Mouse (Mus musculus): Measurements from ENCODE around the gene Lama4.

Lama4 gene

DNA sequence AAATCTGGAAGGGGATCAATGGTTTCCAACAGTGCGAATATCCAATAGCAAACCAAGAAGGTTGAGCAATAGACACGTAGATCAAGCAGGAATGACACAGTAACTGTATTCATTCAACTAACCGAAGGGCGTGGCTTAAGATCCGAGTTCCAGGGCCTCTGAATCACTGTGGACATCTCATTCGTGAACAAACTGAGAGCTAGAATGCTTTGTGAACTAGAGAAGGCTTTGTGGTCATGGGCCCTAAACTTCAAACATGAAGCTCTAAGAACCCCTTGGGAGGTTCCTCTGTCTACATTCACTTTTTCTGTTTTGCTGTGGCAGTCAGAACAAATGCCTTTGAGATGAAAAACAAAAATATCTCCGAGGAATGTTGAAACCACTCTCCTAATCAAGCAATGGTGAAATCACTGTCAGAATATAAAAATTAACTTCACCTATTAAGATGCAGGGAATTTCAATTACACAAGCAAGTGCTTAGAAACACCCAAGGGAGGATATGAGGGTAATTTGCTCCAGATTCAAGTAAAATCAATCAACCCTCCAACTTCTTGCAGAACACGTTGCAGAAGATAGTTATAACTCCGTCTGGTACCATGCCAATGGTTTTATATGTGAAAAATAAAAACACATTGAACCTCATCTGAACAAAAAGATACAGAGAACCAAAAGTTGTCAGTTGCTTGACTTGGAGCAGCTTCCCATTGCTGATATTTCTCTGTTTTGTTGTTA, 29.6 kb downstream of the Lama4 start:
- no peak for DNase-seq

DNA sequence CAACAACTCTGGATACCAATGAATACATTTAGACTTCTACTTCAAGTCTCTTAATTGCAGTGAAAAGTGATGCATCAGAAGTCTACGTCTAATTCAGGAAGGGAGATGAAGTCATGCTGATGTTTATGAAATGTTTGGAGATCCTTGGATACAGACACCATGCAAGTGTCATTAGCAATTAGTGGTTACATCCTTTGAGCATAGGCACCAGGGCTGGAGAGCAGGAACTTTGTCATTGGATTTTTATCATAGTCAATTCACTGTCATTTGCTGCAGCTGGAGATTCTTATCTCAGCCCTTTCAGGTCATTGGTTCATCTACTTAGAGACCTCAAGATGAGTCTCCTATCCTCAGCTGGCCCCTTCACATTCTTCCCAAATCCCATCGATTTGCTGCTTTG, 30.6 kb downstream of the Lama4 start:
- no peak for DNase-seq

DNA sequence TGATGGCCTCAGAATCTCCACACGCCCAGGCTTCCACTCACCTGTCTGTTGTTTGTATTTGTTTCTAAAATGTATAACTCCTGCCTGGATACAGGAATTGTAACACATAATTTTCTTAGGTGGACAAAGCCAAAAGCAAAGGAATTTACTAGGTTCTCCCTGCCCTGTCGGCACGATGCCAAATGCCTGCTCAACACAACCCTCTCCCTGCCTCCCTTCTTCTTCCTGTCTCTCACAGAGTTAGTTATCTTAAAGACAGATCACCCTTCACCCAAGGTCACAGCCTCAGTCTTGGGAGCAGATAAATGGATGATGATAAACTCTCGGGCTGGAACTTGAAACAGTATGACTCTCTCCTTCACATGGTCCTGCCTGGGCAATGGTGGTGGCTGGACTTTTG, 35.6 kb downstream of the Lama4 start:
- no peak for DNase-seq

DNA sequence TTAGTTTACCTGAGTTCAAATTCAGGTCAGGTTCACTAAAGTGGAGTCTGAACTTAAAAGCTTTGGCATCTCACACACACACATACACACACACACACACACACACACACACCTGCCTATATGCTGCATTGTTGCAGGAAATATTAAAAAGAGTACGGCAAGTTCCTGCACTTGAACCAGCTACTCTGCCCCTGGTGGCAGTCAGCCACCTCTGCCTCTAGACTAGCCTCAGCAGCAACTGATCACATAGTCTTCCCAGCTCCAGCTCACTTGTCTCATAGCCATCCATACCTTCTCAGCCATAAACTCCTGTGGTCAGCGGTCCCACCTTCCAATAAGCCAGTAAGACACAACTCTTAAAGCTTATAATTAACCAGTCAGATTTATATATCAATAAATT, 37.2 kb downstream of the Lama4 start:
- DNase-seq = no peak

DNA sequence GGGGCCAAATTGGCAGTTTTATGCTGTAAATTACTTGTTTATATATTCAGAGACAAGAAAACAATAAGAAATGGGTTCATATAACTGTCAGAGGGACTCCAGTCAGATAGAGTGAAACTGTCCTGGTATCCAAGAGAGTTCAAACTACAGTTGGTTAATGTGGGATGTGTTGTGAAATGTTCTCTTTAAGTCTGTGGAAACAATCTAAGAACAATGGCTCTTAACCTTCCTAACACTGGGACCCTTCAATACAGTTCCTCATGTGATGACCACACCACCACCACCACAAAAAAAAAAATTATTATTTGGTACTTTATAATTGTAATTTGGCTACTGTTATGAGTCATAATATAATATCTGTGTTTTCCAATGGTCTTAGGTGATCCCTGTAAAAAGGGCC, 38.2 kb downstream of the Lama4 start:
- DNase-seq = no peak

DNA sequence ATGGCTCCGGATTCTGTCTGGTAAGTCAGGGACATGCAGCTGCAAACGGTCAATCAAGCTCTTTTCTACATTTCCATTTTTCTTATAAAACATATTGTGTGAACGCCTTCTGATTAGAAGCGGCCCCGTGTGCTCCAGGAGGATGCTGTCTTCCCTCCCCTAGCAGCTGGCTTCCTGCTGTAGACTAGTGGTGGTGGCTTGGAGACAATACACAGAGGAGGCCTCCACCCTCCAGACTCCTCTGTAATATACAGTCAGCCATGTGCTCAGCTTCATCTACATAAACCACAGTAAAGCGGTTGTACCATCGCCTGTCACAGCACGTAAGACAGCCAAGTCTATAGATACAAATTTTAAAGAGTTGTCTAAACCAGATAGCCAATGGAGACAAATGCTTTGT, 40.2 kb downstream of the Lama4 start:
- no peak for DNase-seq

DNA sequence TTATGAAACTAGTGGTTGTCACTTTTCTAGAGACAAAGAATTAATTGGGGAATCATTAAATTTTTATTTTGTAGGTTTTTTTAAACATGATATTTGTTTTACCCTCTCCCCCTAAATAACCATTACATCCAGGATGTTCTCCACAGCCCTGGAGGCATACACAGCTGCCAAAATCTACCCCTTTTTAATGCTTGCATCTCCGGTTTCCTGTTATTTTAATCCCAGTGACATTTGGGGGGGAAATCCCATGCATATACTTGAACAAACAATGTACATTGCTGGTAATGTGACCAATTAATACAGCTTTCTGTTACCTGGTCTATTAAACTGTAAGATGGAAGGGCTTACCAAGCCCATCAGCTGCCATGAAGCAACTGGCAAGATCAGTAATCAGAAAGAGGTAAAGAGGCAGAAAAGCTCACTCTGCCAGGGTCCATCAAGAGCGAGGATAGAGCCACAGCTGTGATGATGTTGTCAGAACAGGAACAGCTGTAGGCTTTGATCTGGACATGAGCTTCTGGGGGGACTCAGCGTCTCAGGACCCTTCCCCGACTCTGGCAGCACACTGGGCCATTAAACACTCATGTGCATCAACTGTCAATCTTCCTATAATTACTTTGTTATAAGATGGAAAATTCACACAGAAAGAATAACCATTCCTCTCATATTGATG, 41.3 kb downstream of the Lama4 start:
- DNase-seq = no peak

DNA sequence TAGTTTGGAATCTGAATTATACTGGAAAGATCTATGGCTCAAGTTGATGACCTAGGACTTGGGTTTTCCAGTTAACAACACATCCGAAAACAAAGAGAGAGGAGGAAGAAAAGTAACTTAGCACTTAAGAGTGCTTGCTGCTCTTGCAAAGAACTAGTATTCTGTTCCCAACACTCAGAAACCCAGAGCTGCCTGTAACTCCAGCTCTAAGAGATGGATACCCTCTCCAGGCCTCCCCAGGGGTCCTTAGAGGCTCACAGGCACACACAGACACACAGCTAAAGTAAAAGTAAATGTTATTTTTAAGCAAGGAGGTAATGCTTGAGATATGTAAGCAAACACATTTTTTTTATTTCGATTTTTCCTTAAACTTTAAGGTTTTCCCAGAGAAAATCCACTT, 49.5 kb downstream of the Lama4 start:
- DNase-seq = no peak

DNA sequence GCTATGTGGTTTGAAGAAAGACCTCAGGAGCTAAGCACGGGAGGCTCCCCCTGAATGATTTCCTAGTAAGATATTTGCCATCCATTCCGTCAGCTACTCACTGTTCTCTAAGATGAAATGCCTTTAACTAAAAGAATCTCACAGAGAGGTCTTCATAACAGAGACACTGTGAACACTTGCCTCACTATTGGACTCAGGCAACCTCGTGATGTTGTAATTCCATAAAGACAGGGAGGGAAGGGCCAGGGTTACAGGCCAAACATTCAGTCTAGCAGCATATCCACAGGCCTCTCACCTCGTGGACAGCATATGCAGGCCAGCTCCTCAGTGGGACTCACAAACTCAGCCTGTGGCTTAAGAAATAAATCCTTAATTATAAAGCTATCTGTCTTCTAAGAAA, 52.7 kb downstream of the Lama4 start:
- no peak for DNase-seq

DNA sequence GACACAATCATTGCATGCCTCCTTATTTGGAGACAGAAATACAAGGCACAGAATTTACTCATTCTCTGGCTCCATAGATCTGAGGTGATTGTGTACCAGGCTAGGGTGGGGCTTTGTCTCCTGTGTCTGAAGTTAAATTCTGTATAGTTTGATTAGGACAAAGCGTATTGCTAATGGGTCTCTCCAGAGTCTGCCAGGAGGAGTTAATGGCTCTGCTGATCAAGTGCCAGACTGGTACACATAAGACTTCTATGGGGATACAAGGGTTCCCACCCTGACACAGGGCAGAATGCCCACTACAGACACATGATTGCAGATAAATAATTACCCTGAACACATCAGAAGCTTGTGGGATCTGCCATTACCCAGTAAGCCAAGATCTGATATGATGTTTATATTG, 53.3 kb downstream of the Lama4 start:
- no peak for DNase-seq

DNA sequence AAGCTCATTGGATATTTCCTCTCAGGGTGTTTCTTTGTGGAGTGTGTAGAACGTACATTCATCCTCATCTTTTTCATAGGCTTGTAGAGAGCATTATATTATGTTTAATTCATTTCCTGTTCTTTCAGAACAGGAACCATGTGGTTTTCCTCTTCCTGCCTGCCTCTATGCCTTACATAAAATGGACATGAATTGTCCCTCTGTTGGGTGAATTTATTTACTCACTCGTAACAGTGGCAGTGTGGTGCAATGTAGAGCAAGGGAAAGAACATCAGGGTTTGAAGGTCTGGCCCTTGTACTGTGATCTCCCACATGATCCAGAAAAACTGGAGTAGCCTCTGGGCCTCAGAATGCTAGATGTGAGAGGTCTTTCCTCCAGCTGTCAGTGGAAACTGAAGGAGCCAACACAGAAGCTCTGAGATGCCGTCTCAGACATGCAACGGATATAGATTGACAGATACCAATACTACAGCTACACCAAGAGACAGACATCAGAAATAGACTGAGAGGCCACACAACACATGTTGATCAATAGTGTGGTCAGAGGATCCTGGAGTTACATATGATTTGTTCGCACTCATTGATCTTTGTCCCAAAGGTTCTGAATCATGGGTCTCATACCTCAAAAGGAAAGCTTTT, 58.4 kb downstream of the Lama4 start:
- DNase-seq = no peak

DNA sequence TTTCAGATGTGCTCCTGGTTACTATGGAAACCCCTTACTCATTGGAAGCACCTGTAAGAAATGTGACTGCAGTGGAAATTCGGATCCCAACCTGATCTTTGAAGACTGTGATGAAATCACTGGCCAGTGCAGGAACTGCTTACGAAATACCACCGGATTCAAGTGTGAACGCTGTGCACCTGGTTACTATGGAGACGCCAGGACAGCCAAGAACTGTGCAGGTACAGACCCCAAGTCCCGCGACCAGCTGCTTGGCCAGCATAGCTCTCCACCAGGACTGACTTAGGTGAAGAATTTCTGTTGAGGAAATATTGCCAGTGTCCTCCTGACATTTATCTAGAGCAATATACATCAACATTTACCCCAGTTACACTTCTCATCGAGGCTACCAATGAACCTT, 61.2 kb downstream of the Lama4 start:
- DNase-seq = no peak

DNA sequence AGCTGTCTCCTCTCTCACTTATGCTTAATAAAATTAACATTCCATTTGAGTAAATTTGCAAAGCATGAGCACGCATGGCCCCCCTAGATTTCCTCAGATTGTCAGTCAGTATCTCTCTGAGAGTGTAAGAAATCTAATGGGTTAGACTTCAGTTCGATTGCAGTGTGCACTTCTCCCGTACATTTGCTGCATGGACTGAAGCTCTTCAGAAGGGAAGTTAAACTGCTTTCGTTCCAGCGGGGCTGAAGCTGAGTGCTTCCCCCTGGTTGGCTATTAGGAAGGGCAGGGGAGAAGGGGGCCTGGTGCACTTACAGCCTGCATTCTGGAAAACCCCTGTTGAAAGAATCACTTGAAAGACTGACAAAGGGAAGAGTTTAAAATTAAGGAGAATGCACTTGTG, 61.7 kb downstream of the Lama4 start:
- no peak for DNase-seq

DNA sequence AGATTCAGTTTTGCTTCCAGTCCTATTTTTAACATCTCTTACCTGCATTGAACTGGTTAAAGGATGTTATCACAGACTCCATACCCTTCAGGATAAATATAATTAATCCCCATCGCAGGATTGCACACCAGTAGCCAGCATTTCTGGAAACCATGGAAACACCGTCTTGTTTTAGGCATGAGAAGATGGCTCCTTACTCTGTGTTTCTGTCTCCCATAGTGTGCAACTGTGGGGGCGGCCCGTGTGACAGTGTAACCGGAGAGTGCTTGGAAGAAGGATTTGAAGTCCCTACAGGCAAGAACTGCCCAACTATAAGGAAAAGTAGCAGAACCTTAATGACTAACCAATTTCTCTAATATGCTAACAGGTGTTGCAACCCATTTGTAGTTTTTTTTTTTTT, 63.1 kb downstream of the Lama4 start:
- no peak for DNase-seq

DNA sequence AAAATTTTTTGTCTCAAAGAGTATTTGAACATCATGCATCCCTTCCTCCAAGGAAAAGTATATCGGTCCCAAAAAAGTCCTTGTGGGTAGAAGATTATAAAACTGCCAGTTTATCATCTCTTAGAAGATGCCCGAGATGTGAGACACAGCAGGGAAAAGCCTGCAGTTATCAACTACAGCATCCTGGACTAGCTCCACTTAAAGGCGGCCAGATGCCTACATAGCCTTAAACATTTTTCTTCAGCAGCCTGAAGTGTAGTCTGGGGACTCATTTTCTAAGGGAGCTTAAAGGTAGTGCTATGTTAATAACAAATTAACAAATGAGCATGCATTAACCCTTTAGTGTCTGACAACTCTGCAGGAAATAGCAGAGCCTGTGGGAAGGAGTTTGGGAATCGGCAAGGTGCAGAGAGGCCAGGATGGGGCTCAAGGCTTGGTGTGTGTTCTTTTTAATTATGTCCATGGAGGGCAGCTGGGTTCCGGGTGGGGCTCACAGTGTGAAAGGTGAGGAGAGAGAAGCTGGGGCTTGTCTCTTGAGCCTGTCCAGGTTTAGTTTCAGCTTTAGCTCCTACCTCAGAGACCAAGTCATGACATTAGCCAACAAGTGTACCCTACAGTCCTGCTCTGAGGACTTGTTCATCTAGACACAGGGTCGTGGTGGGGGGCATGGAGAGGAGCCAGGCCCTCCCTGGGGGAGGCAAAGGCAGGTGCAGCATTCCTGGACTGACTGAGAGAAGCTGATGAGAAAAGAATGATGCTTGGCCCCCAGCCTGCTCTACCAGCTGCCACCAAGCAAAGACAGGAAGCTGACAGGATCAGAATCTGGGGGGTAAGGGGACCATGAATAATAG, 64.2 kb downstream of the Lama4 start:
- DNase-seq = no peak

DNA sequence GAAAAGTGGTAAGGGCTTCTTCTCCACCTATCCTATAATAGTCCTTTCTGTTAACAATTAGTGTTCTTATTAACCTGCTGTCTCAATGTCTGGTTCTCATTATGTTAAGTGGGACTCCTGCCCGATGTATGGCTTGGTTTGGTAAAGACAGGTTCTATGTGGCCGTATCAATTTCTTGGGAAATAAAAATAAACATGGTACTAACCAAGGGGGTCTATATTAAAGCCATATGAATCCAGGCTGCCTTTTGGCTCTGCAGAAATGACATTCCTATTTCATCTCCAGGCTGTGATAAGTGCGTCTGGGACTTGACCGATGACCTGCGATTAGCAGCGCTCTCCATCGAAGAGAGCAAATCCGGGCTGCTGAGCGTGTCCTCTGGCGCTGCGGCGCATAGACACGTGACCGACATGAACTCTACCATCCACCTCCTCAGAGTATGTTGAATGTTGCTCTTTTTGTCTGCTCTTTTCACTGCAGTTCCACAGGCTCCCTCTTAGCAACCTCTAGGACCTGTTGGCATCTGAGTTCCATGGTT, 64.9 kb downstream of the Lama4 start:
- no peak for DNase-seq

DNA sequence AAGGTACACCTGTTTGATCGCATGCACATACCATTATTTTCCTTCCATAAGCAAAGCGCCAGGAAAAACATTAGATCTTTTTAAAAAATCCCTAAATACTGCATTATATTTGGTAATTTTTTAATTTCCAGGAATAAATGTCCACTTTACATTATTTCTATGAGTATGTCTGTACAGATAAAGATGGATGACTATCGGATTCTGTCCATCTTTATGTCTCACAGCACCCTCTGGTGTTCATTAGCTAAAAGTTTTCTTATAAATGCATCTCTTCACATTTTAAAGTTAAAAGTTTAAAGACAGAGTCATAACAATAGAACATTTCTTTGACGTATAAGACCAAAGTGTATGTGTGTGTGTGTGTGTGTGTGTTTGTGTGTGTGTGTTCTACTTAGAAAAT, 74.2 kb downstream of the Lama4 start:
- peak; percentile 1 for DNase-seq

DNA sequence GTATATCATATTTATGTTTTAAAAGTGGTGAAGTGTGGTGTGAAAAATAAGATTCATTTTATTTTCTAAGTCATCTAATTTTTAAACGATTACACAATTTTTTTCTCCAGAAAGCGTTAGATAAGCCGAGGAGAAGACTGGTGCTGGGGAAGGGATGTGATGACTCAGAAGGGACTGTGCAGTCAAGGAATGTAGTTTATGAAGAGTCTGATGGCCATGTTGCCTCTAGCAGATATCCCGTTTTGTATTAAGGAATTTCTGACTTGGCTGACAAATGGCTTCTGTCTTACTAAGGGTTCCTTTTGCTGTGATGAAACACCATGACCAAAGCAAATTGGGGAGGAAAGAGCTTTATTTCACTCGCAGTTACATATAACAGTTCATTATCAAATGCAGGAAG, 74.7 kb downstream of the Lama4 start:
- no peak for DNase-seq

DNA sequence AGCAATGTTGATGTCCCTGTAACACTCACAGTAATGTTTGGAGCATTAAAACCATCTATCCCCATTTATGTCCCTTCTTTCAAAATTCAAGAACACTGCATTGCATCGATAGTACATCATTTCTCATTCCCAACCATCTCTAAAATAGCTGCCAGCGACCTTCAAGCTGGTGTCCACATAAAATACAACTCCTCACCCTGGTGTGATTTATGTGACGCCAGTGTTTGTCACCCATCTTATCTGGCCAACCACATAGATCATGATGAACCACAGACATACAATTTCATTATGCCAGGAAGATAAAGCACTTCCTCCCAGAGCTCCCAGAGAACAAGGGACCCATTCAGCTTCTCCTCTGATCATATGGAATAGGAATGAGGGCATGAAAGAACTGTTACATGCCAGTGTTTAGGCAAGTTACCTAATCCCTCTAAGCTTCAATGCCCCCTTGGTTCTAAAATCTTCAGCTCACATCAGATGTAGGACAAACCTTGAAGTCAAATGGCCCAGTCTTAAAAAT, 79.2 kb downstream of the Lama4 start:
- DNase-seq = no peak

DNA sequence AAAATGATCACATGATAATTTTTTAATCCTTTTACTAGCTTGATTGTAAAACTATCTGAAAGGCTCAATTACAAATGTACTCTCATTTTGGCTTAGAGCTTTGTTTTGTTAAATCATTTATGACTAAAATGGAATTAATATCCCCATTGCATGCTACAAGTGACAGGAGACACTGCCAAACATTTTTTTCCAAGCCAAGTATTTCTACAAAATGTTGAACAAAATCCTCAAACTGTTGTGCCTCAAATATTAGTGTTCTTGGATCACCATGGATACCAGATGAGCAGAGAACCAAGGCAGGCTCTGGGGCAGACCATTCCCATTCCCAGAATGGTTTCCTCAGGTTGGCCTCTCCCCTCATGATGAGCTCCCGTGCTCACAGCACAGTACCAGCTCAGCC, 79.8 kb downstream of the Lama4 start:
- DNase-seq = no peak

DNA sequence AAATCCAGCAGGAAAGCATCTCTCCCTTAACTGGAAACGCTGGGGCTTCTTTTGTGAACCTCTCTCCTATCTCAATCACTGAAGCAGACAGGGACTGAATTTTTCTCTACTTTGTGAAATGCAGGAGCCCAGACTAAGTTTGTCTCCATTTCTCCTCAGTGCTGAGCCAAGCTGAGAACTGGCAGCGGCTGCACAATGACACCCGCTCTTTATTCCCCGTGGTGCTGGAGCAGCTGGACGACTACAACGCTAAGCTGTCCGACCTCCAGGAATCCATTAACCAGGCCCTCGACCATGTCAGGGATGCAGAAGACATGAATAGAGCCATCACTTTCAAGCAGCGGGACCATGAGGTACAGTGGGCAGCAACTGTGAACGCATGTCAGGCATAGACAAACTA, 82.5 kb downstream of the Lama4 start:
- DNase-seq = no peak

DNA sequence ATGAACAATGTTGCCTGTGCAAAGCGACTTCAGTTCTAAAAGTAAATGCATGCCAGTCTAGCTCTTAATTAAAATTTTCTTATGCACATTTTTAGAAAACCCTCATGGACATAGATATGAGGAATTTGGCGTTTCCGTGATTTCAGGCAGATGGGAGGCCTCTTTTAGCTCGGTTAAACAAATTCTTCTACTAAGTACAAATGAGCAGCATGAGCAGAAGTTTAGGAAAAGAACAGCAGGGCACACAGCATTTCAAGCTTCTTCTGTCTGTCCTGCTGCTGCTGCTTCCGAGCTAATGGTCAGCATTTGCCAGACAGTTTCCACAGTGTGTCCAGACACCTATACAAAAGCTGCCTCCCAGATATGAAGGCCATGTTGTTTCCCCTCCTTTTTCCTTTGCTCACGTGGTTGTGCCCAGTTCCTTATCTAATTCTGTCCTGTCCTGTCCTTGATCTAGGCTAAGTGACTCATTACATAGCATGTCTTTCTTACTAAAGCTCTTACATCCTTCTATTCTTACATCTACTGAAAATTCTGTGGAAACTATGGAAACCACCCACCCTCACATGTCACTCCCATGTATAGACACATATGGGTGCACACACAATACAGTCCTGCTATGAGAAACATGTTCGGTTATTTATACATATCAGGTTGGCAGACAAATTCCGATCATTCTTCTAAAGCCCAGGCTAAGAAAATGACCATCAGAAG, 84.4 kb downstream of the Lama4 start:
- DNase-seq = no peak
